Mouse (Mus musculus): ENCODE measurements around the gene Mfn1. TPM values are rescaled to one million over a fixed set of nuclear protein-coding genes. Genes with fewer than 3 reads are reported as not detected.

Mfn1 gene
- total RNA-seq, 2 experiments from 2014 or later = 96.4 to 130 TPM

GRCm38 (mm10) chr3:32509496-32510374 lies 19.5 kb upstream of the Mfn1 start, which contains the start of gene Zfp639:
Gene Zfp639, plus strand, starts transcription at chr3:32510259.
- DNase-seq (ENCODE audit: low spot score in 2 of 2) = no peak

GRCm38 (mm10) chr3:32510375-32511190 lies 18.7 kb upstream of the Mfn1 start:
- peak; percentile 92 to 94 for DNase-seq (ENCODE audit: low spot score in 2 of 2)

- DNase-seq (ENCODE audit: low spot score in 2 of 2) = no peak
Measured at GRCm38 (mm10) chr3:32511191-32511550, 18.1 kb upstream of the Mfn1 start.

GRCm38 (mm10) chr3:32512686-32513284 lies 16.5 kb upstream of the Mfn1 start:
- DNase-seq (ENCODE audit: low spot score in 2 of 2) = no peak

- DNase-seq (ENCODE audit: low spot score in 2 of 2) = no peak
Measured at GRCm38 (mm10) chr3:32513528-32513927, 15.7 kb upstream of the Mfn1 start.

GRCm38 (mm10) chr3:32527181-32527580 lies 2.1 kb upstream of the Mfn1 start:
- DNase-seq (ENCODE audit: low spot score in 2 of 2) = no peak

GRCm38 (mm10) chr3:32530041-32530440 lies 776 bp downstream of the Mfn1 start:
- no peak for DNase-seq (ENCODE audit: low spot score in 2 of 2)

- DNase-seq (ENCODE audit: low spot score in 2 of 2) = no peak
Measured at GRCm38 (mm10) chr3:32535692-32536091, 6.4 kb downstream of the Mfn1 start.

GRCm38 (mm10) chr3:32537556-32537955 lies 8.3 kb downstream of the Mfn1 start:
- DNase-seq (ENCODE audit: low spot score in 2 of 2) = peak; percentile 13 to 81

GRCm38 (mm10) chr3:32538091-32538490 lies 8.8 kb downstream of the Mfn1 start:
- no peak for DNase-seq (ENCODE audit: low spot score in 2 of 2)

GRCm38 (mm10) chr3:32553061-32553460 lies 23.8 kb downstream of the Mfn1 start:
- DNase-seq (ENCODE audit: low spot score in 2 of 2) = no peak

- DNase-seq (ENCODE audit: low spot score in 2 of 2) = no peak
Measured at GRCm38 (mm10) chr3:32563401-32563800, 34.1 kb downstream of the Mfn1 start.

GRCm38 (mm10) chr3:32573086-32573485 lies 43.8 kb downstream of the Mfn1 start:
- no peak for DNase-seq (ENCODE audit: low spot score in 2 of 2)

GRCm38 (mm10) chr3:32573881-32574280 lies 44.6 kb downstream of the Mfn1 start:
- DNase-seq (ENCODE audit: low spot score in 2 of 2) = no peak

- DNase-seq (ENCODE audit: low spot score in 2 of 2) = no peak
Measured at GRCm38 (mm10) chr3:32575151-32575550, 45.9 kb downstream of the Mfn1 start.

- no peak for DNase-seq (ENCODE audit: low spot score in 2 of 2)
Measured at GRCm38 (mm10) chr3:32578772-32579171, 49.5 kb downstream of the Mfn1 start.

- DNase-seq (ENCODE audit: low spot score in 2 of 2) = no peak
Measured at GRCm38 (mm10) chr3:32580738-32581137, 51.5 kb downstream of the Mfn1 start.

GRCm38 (mm10) chr3:32581911-32582310 lies 52.6 kb downstream of the Mfn1 start:
- DNase-seq (ENCODE audit: low spot score in 2 of 2) = no peak

GRCm38 (mm10) chr3:32583489-32583888 lies 54.2 kb downstream of the Mfn1 start:
- no peak for DNase-seq (ENCODE audit: low spot score in 2 of 2)

GRCm38 (mm10) chr3:32586274-32586673 lies 57.0 kb downstream of the Mfn1 start:
- DNase-seq (ENCODE audit: low spot score in 2 of 2) = no peak

GRCm38 (mm10) chr3:32595080-32595479 lies 65.8 kb downstream of the Mfn1 start:
- no peak for DNase-seq (ENCODE audit: low spot score in 2 of 2)

- no peak for DNase-seq (ENCODE audit: low spot score in 2 of 2)
Measured at GRCm38 (mm10) chr3:32599328-32599727, 70.1 kb downstream of the Mfn1 start.

Measured in layer of hippocampus, postnatal 14 days (tissue).